Mouse (Mus musculus) kidney, embryonic 14.5 days (tissue): ENCODE data around the gene Zc3h12b. TPM values are rescaled to one million over a fixed set of nuclear protein-coding genes. Genes with fewer than 3 reads are reported as not detected.

Source experiments
- ATAC-seq: fragments of 200-750 bp; cut with Nextera tagmentation; 2 replicates; pipeline ENCODE4 v1.8.0; 2017; ENCODE audit warnings: moderate number of reproducible peaks, mild to moderate bottlenecking, moderate TSS enrichment, moderate library complexity; ENCODE audit not compliant: low FRiP score, low TSS enrichment
- H3K27ac ChIP-seq: fragments of 300-500 bp; sonication (generic); 2 replicates; pipeline ENCODE4 v1.5.1; 2014; ENCODE audit warnings: low read depth, mild to moderate bottlenecking, low read length, moderate library complexity, mixed read lengths
- H3K27me3 ChIP-seq: fragments of 300-500 bp; sonication (generic); 2 replicates; pipeline ENCODE4 v1.6.1; 2014; ENCODE audit warnings: mild to moderate bottlenecking, low read length; ENCODE audit not compliant: control insufficient read depth, insufficient read depth
- H3K36me3 ChIP-seq: fragments of 300-500 bp; sonication (generic); 2 replicates; pipeline ENCODE4 v1.6.1; 2014; ENCODE audit warnings: low read length, mixed read lengths; ENCODE audit not compliant: control insufficient read depth, insufficient read depth
- H3K4me1 ChIP-seq: fragments of 300-500 bp; sonication (generic); 2 replicates; pipeline ENCODE4 v1.6.1; 2014; ENCODE audit warnings: low read length, mixed read lengths; ENCODE audit not compliant: control insufficient read depth, insufficient read depth
- H3K4me2 ChIP-seq: fragments of 300-500 bp; sonication (generic); replicated peaks from 2 replicates; pipeline ENCODE4 v1.6.1; 2014; ENCODE audit warnings: low read depth, mild to moderate bottlenecking, low read length
- H3K4me3 ChIP-seq: fragments of 300-500 bp; sonication (generic); 2 replicates; pipeline ENCODE4 v1.5.1; 2014; ENCODE audit warnings: mild to moderate bottlenecking, low read length
- H3K9ac ChIP-seq: fragments of 300-500 bp; sonication (generic); 2 replicates; pipeline ENCODE4 v1.6.1; 2014; ENCODE audit warnings: low read depth, mild to moderate bottlenecking, low read length, moderate library complexity
- H3K9me3 ChIP-seq: fragments of 300-500 bp; sonication (generic); 2 replicates; pipeline ENCODE4 v1.6.1; 2016; ENCODE audit warnings: low read length; ENCODE audit not compliant: control insufficient read depth
- WGBS: fragments of 180-500 bp; shearing (Covaris S2); extraction: QIAGEN DNeasy Blood & Tissue Kit; methylation state at CpG from one replicate; pipeline ENCODE4 v1.1.7; 2014; 5-methylcytosine and 5-hydroxymethylcytosine counted together
- polyA plus RNA-seq: library from polyadenylated mRNA; unstranded; fragments of >200 nt; fragmentation: Nextera tagmentation; extraction: Ambion mirVana; gene quantifications from 2 replicates; pipeline ENCODE4 v1.2.1, GENCODE M21; 2014

Gene Zc3h12b
- polyA plus RNA-seq, 1 experiment from 2014 or later: 3.5 TPM

- H3K27me3 ChIP-seq: no peaks in the 10 kb centered on the region
- H3K36me3 ChIP-seq: no peaks in the 10 kb centered on the region
- H3K9me3 ChIP-seq: no peaks in the 10 kb centered on the region
- WGBS: 31% methylated on average over 6 of the region's 6 CpGs
- H3K27ac ChIP-seq: peak overlapping the region; percentile 71
- H3K4me1 ChIP-seq: no peaks in the 10 kb centered on the region
- peak overlapping the region; percentile 39 for H3K4me3 ChIP-seq
- peak; percentile 95 for ATAC-seq
- H3K4me2 ChIP-seq: peak overlapping the region; percentile 51
- peak overlapping the region; percentile 55; the same call in 1 of the 2 replicates for H3K9ac ChIP-seq
Observed at GRCm38 (mm10) chrX:95968594-95968965, 257.1 kb downstream of the Zc3h12b start.

DNA sequence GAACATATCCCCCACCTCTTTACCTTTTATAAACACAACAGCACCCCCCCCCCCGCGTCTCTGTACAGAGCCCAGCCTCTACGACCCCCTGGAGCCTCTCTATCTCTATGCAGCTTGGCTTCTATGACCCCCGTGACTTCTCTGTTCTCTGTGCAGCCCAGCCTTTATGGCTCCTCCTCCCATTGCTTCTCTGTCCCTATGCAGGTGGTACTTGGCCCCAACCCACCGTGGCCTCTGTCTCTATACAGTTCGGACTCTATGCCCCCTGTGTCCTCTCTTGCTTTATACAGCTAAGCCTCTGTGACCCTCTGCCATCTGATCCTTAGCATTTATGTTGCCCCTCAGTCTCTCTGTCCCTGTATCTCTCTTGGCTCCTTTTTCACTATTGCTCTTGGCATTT is 257.6 kb downstream of the Zc3h12b start:
- no peak overlapping the region for H3K9ac ChIP-seq
- peak; percentile 1; the same call in 1 of the 2 replicates for ATAC-seq
- no peaks in the 10 kb centered on the region for H3K4me1 ChIP-seq
- H3K36me3 ChIP-seq: no peaks in the 10 kb centered on the region
- H3K27me3 ChIP-seq: no peaks in the 10 kb centered on the region
- no peak overlapping the region for H3K27ac ChIP-seq
- 50% methylated on average over 6 of the region's 6 CpGs for WGBS
- H3K4me3 ChIP-seq: no peak overlapping the region
- no peaks in the 10 kb centered on the region for H3K9me3 ChIP-seq
- H3K4me2 ChIP-seq: no peak overlapping the region

GRCm38 (mm10) chrX:95969936-95970335 is 258.5 kb downstream of the Zc3h12b start:
- no peaks in the 10 kb centered on the region for H3K9me3 ChIP-seq
- no peak for ATAC-seq
- 91% methylated on average over 9 of the region's 9 CpGs for WGBS
- H3K9ac ChIP-seq: no peak overlapping the region
- H3K4me3 ChIP-seq: no peak overlapping the region
- H3K4me2 ChIP-seq: no peak overlapping the region
- H3K4me1 ChIP-seq: no peaks in the 10 kb centered on the region
- H3K27ac ChIP-seq: no peak overlapping the region
- H3K27me3 ChIP-seq: no peaks in the 10 kb centered on the region
- no peaks in the 10 kb centered on the region for H3K36me3 ChIP-seq

Other genes starting within 250 kb of the Zc3h12b start
- 0.28 TPM in 1 of 2 replicates, not detected in the other for gene Asb12, start 153.7 kb upstream of the Zc3h12b start, polyA plus RNA-seq
- gene Pfn5, start 153.6 kb upstream of the Zc3h12b start, polyA plus RNA-seq: not detected in 2 replicates
- 26.1 and 26.4 TPM in 2 replicates for gene Zc4h2, start 53.2 kb upstream of the Zc3h12b start, polyA plus RNA-seq
- gene Las1l, start 245.3 kb downstream of the Zc3h12b start, polyA plus RNA-seq: 33.2 and 47.7 TPM in 2 replicates